Mouse (Mus musculus) liver, adult 2 months (tissue): ENCODE measurements around the gene Rrp12. TPM values are rescaled to one million over a fixed set of nuclear protein-coding genes. Genes with fewer than 3 reads are reported as not detected.
A peak's percentile ranks its signal among the peaks of the same experiment; 100 is the strongest.
"Not testable (repeated sequence)": the region's sequence is repeated elsewhere in the genome, so short reads cannot be mapped to it uniquely, and the experiment has no call there.

Source experiments
- DNase-seq: peaks from one replicate; pipeline ENCODE4 v3.0.0-alpha.2; 2011; ENCODE audit warnings: low read depth, low spot score; ENCODE audit errors: extremely low read depth
- H3K27ac ChIP-seq: fragments of 200-500 bp; replicated peaks from 2 replicates; pipeline ENCODE4 v1.5.1; 2012; ENCODE audit warnings: low read depth, mild to moderate bottlenecking, control low read depth, inconsistent platforms, low read length; ENCODE audit not compliant: insufficient read depth
- H3K27me3 ChIP-seq: fragments of 200-500 bp; 2 replicates; pipeline ENCODE4 v1.6.1; 2012; ENCODE audit warnings: mild to moderate bottlenecking, moderate library complexity, low read length, inconsistent platforms; ENCODE audit not compliant: control insufficient read depth, insufficient read depth
- H3K36me3 ChIP-seq: fragments of 200-500 bp; 2 replicates; pipeline ENCODE4 v1.6.1; 2012; ENCODE audit warnings: low read length, inconsistent platforms; ENCODE audit not compliant: control insufficient read depth, insufficient read depth
- H3K4me1 ChIP-seq: fragments of 200-500 bp; 2 replicates; pipeline ENCODE4 v1.6.1; 2011; ENCODE audit warnings: low read length; ENCODE audit not compliant: control insufficient read depth, insufficient read depth
- H3K4me3 ChIP-seq: fragments of 200-500 bp; 2 replicates; pipeline ENCODE4 v1.5.1; 2011; ENCODE audit warnings: low read depth, mild to moderate bottlenecking, control low read depth, low read length, moderate library complexity; ENCODE audit not compliant: insufficient read depth
- H3K79me2 ChIP-seq: fragments of 200-500 bp; 2 replicates; pipeline ENCODE4 v1.6.1; 2012; ENCODE audit warnings: inconsistent platforms, mild to moderate bottlenecking, low read length, moderate library complexity; ENCODE audit not compliant: control insufficient read depth, insufficient read depth
- H3K9ac ChIP-seq: fragments of 200-500 bp; 2 replicates; pipeline ENCODE4 v1.6.1; 2012; ENCODE audit warnings: low read depth, mild to moderate bottlenecking, control low read depth, inconsistent platforms, low read length
- CTCF ChIP-seq: fragments of 200-500 bp; IDR thresholded peaks from 2 replicates; pipeline ENCODE4 v1.5.1; 2011; ENCODE audit warnings: low read depth, low read length, control low read depth
- POLR2A ChIP-seq: fragments of 200-500 bp; IDR thresholded peaks from 2 replicates; pipeline ENCODE4 v1.6.1; 2011; ENCODE audit warnings: low read length, control low read depth; ENCODE audit not compliant: insufficient read depth; ENCODE audit errors: extremely low read depth
- WGBS: fragments of 180-500 bp; shearing (Covaris S2); methylation state at CpG from one replicate; pipeline ENCODE4 v1.1.7; 2018; 5-methylcytosine and 5-hydroxymethylcytosine counted together
- polyA plus RNA-seq: library from polyadenylated mRNA; depleted of rRNA; stranded (reverse); fragments of >200 nt; gene quantifications from 2 replicates; pipeline ENCODE4 v1.2.3, GENCODE M21; 2012
- total RNA-seq: library from RNA; depleted of rRNA; stranded (reverse); fragments of >200 nt; gene quantifications from 2 replicates; pipeline ENCODE4 v1.2.3, GENCODE M21; 2014

The Rrp12 gene
- total and polyA plus RNA-seq, 2 experiments, result 1.4 to 4.1 TPM

DNA sequence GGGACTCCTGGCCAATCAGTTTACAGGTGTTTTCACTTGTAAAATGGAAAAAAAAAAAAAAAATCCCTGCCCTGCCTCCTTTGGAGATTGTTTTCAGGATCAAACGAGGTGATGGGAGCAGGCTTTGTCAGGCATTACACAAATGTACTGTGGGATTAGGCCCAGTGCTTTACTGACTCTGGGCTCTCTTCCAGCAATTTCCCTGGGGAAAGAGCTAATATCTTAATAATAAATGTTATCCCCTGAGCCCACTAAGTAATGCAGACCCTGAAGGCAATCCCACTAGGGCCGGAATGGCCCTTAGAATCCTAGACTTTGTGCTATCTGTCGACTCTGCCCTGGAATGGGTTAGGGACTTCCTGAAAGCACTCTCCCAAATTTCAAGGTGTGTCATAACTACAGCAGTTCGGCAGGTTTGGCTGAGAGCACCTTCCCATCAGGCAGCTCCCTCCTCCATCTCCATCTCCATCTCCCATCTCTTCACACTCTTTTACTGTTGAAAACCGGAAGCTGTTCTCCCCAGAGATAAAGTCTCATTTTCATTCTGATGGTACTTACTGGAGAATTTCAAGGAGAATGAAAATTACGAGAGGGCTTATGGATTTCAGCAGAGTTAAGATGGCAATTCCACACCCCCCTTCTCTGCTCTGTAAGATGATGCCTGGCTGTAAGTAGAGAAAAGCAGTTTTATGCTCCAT, 45.8 kb downstream of the Rrp12 start:
- no peaks in the 10 kb centered on the region for H3K27me3 ChIP-seq
- H3K9ac ChIP-seq, result no peak overlapping the region
- H3K4me1 ChIP-seq, result peaks cover 3% of the 10 kb centered on the region
- no peaks in the 10 kb centered on the region for H3K36me3 ChIP-seq
- 77% methylated on average over 6 of the region's 6 CpGs for WGBS
- TF ChIP-seq POLR2A, result no peak
- TF ChIP-seq CTCF, result no peak
- no peak overlapping the region for H3K27ac ChIP-seq
- H3K4me3 ChIP-seq, result no peak overlapping the region
- H3K79me2 ChIP-seq, result no peaks in the 10 kb centered on the region; the same call in 1 of the 2 replicates
- no peak for DNase-seq

DNA sequence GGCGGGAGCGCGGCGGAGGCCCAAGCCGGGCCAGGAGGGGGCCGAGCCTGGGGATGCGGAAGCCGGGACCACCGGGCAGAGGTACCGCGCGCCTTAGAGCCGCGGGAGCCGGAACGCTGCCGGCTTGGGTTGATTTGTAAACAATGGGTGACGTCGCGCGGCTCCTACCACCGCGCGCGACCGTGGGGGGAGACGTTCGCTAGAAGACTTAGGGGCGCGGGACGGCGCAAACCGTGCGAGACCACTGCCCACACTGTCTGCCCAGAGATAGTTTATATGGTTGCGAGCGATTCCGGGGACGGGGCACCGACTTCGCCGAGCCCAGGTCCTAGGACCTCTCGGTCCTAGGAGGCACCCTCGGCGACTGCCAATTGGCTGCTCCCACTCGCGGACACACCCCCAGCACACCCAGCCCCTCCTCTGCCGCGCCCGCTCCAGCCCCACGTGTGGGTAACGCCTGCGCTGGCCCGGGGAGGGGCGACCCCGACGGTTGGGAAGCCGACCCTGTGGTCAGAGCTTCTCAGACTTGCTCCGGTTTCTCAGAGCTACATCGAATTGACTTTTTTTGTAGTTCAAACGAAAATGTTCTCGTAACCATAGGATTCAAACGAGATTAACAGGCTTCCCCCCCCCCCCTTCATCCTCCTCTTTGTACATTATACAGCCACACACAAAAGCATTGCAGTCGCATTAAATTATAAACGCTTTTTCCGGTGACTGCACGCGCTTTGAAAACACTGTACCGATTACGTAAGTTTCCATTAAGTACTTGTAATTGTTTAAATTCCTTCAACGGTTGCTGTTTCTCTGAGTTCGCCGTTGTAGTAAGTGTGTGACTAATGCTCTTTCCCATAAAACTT, 47.8 kb downstream of the Rrp12 start, which contains the start of gene Frat2:
Gene Frat2 (minus strand): TSS at position 141 of the 860 bp plus-strand sequence.
- Histone ChIP-seq H3K36me3 (no peaks in the 10 kb centered on the region), H3K79me2 (no peaks in the 10 kb centered on the region; the same call in 1 of the 2 replicates), H3K27me3 (no peaks in the 10 kb centered on the region), H3K4me1 (peaks cover 3% of the 10 kb centered on the region), H3K27ac (peak within 1 kb of the TSS; percentile 89), H3K4me3 (peak within 1 kb of the TSS; percentile 72), H3K9ac (peak within 1 kb of the TSS; percentile 88)
- WGBS, result under 1% methylated on average over 72 of the region's 72 CpGs
- TF ChIP-seq CTCF (no peak), POLR2A (peak; percentile 32; the same call in 1 of the 2 replicates)
- peak; percentile 70 for DNase-seq

DNA sequence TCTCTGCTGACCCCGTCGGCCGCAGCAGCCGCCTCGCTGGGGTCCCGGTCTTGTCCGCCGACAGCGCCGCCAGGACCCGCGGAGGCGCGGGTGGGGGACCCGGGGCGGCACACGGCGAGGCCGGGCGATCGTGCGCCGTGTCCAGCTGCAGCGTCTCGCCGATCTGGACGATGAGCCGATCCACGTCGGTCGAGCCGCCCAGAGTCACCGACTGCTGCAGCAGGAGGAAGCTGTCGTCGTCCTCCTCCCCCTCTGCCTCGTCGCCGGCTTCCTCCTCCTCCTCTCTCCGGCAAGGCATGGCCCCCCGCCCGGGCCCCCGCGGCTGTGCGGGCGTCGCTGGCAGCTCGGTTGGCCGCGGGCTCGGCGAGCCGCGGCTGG, 48.4 kb downstream of the Rrp12 start:
- peak overlapping the region; percentile 72 for H3K4me3 ChIP-seq
- H3K9ac ChIP-seq, result peak overlapping the region; percentile 88
- DNase-seq, H3K4me1 ChIP-seq, H3K27me3 ChIP-seq, H3K36me3 ChIP-seq, H3K79me2 ChIP-seq: not testable (repeated sequence)
- under 1% methylated on average over 42 of the region's 53 CpGs for WGBS
- peak overlapping the region; percentile 9; the same call in 1 of the 2 replicates for H3K27ac ChIP-seq

DNA sequence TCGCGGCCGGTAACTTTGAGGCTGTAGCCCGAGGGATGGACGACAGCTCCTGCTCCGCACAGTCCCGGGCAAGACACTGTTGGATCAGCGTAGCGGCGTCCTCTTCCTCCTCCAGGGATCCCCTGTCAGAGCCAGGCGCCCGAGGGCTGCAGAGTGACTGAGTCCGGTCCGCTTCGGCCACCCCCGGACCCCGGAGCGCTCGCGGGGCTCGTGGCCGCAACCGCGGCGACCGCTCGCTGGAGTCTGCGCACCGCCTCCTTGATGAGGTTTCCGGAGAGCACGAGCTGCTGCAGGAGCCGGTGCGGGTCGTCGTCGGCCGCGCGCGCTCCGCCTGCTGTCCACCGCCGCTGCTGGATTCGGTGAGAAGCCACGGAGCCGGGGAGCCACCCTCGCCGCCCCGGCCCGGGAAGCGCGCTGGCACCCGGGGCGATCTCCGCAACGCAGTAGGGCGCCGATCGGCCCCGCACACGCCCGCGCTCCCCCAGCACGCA, 48.8 kb downstream of the Rrp12 start:
- DNase-seq, result peak; percentile 19
- 1% methylated on average over 64 of the region's 64 CpGs for WGBS
- peaks cover 3% of the 10 kb centered on the region for H3K4me1 ChIP-seq
- peak overlapping the region; percentile 88 for H3K9ac ChIP-seq
- H3K79me2 ChIP-seq, result no peaks in the 10 kb centered on the region; the same call in 1 of the 2 replicates
- no peaks in the 10 kb centered on the region for H3K27me3 ChIP-seq
- H3K27ac ChIP-seq, result peak overlapping the region; percentile 9; the same call in 1 of the 2 replicates
- no peaks in the 10 kb centered on the region for H3K36me3 ChIP-seq
- TF ChIP-seq CTCF (no peak), POLR2A (no peak)
- peak overlapping the region; percentile 72 for H3K4me3 ChIP-seq

DNA sequence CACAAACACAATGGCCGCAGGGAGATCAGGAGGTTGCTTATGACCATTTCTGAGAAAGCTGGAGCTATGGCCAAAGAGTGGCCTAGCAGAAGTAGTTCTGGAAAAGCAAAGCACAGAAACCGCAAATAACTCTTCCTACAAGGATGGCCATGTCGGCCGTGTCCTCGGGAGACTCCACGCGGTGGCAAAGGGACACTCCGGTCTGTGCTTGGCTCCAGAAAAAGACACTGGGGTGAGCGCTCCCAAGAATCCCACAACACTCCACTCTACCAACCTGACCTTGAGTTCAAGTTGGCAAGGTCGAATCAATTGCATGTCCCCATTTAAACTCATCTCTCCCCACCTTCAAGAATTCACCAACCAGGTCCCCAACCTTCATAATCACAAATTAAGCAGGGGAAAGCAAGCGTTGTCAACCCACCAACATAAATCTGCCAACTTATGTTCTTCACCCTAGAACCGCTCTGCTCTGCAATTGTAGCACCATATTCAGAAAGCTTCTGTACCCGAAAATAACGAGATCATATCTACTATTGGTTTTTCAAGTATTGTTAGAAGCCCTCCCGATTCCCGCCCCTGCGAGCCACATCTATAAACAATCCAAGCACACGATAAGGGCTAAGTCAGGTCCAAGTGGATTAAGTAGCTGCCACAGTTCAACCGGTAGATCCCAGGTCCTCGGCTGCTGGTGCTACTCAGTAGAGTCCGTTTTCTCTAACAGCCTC, 49.4 kb downstream of the Rrp12 start:
- Histone ChIP-seq H3K4me1 (peaks cover 3% of the 10 kb centered on the region), H3K9ac (peak overlapping the region; percentile 88), H3K79me2 (no peaks in the 10 kb centered on the region; the same call in 1 of the 2 replicates), H3K27me3 (no peaks in the 10 kb centered on the region), H3K4me3 (peak overlapping the region; percentile 72), H3K27ac (no peak overlapping the region), H3K36me3 (no peaks in the 10 kb centered on the region)
- TF ChIP-seq POLR2A (no peak), CTCF (peak; percentile 61)
- WGBS, result 8% methylated on average over 21 of the region's 21 CpGs
- peak; percentile 34 for DNase-seq
